Mouse (Mus musculus): ENCODE measurements around the gene Cenpb.

The Cenpb gene

DNA sequence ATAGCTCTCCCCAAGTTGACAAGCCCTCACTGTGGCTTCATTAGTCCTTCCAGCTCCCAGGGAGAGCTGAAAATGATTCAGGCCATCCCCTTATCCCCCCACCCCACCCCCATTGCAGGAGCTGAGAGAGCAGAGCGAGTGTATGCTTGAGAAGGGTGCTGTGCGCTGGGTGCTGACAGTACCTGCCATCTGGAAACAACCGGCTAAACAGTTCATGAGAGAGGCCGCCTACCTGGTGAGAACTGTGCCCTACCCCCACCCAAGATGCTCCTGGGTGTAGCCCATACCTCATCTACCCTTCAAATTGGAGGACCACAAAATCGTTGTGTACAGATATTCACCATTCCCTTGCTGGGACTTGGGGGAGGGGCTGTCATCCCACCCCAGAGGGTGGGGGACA lies 40.6 kb downstream of the Cenpb start:
- no peak for DNase-seq (ENCODE audit: low spot score in 2 of 2)

DNA sequence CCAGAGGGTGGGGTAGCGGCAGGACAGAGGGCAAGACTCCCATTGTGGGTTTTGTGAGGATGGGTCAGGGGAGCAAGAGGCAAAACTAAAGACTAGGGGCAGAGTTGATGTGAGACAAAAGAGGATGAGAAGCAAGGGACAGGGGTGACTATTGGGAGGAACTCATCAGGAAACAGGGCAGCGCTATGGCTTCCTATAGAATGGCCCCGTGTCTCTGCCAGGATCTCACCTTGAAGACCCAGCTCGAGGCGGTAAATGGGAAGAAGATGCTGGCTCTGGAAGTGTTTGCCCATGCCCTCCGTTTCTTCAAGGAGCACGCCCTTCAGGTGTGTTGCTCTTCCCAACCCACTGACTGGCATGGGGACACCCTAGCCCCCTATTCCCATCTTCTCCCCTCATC lies 41.1 kb downstream of the Cenpb start:
- no peak for DNase-seq (ENCODE audit: low spot score in 2 of 2)

DNA sequence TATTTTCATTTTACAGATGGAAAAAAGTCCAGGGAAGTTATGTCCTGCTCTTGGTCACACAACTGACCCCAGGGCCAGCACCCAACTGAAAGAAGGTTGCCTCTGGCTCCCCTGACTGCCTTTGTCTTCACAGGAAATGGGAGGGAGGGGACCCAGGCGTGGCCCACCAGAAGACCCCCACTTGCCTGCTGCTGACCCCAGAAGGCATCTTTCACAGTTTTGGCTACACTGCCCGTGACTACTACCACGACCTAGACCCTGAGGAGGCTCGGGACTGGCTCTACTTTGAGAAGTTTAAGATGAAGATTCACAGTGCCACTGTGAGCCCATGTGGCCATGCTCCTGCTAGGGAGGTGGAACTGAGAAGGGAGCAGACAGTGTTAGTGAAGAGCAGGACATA lies 41.6 kb downstream of the Cenpb start:
- DNase-seq (ENCODE audit: low spot score in 2 of 2): no peak

DNA sequence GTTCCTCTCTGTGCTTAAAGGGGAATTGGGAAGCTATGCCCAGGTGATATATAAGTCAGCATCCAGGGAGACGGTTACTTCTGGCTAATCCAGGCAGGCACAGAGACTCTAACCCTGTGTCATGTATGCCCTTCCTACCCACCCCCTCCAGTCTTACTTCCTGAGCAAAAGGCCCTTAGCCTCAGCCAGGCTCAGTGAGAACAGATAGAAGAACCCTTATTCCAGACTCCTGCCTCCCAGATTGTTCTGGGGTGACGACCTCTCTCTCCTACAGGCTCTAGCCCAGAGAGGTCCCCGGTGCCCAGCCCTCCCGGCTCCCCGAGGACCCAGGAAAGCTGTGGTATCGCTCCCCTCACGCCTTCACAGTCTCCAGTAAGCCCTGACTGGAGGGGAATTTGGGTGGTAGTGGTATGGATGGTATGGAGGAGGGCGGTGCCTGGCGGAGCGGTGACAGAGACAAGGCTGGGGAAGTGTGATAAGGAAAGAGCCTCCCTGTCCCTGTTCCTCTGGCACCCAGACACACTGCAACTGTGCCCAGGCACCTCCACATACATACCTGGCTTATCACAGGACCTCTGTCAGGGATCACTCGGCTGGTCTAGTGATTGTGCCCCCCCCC lies 44.2 kb downstream of the Cenpb start:
- no peak for DNase-seq (ENCODE audit: low spot score in 2 of 2)

DNA sequence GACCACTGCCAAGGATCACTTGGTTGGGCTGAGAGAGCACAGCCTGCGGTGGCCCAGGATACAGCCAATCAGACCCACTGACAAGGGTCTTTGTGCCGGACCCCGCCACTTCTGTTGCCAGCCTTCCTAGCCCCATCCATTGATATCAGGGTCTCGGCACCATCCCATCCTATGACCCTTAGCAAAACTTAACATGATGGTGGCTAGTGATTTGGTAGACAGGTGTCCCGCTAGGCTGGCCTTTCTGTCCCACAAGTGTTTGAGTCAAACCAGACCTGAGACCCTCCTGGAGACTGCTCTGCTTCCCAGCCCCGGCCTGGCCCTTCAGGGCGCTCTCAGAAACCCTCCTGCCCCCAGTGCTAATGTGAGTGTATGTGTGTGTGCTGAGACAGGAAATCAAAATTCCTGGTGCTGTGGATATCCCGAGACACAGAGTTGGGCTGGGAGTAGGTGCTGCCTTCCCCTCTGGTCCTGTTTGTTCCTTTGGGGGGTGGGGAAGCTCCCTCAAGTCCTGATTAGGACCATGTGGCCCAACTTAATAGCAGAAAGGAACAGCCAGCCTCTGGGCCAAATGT lies 45.0 kb downstream of the Cenpb start:
- no peak for DNase-seq (ENCODE audit: low spot score in 2 of 2)

DNA sequence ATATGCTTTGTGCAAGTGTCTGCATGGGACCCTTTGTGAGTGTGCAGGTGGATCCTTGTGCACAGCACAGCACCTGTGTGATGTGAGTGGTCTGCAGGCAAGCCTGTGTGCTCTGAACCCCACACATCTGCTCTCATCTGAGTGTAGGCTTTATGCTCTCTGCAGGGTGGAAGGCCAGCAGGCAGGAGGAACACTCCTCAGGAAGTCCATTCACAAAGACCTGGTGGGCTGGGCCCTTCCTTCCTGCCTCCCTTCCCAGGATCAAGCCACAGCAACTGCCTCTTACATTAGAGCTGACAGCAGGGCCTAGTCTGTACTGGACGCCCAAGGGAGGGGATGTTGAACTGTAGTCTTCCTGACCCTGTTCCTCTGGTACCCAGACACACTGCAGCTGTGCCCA lies 45.5 kb downstream of the Cenpb start:
- DNase-seq (ENCODE audit: low spot score in 2 of 2): no peak

DNA sequence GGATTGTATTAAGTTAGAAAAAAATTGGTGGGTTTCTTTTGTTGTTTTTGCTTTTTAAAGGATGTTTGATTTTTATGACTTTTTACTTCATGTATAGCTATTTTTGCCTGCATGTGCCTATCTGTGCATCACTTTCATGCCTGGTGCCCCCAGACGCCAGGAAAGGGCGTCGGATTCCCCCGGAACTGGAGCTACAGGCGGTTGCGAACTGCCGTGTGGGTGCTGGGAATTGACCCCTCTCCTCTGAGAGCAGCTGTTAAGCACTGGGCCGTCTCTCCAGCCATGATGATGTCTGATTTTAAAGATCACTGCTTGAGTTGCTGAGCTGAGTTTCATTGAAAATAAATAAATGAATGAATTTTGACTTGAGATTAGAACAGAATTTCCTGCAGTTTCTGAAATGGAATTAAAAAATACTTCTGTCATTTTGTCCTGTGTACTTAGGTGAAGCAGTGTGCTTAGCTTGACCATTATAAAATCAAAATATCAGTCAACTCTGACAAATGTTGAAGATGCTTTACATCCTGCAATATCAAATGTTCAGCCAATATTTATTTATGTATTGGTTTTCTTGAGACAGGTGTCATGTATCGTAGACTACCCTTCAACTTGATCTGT lies 46.8 kb downstream of the Cenpb start, which contains the start of gene Gm11037:
TSS of gene Gm11037 (plus strand) at position 568 of the 618 bp plus-strand sequence.
- DNase-seq (ENCODE audit: low spot score in 2 of 2): no peak

DNA sequence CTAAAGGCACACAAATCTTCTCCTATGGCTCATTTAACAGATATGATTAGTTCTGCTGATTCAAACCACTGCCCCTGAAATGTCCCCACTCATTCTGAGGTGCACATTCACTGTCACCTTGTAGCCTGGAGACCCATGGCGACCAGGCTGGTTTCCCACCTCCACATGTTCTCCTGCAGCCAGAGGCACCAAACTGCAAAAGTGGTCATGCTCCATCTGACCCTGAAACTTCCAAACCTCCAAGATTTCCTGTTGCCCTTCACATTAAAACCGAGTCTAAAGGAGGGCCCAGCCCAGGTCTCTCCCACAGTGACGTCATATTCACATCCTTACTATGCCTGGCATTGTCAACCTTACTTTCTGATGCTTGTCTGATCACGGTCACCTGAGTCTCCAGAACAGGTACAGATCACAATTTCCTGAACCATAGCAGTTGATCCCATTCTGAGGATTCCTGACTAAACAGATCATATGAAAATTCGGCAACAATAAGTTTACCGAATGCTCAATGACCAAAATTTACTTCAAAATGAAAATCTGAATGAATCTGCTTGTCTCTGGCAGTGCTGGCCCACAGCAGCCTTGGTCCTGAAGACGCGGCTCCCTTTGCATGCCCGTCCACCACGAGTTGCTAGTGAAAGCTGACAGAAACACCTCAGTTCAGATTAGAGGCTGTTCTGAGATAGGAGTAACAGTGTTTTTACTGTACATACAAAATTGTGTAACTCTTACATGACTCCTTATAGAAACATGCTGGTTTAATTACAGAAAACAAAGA lies 47.6 kb downstream of the Cenpb start:
- no peak for DNase-seq (ENCODE audit: low spot score in 2 of 2)

DNA sequence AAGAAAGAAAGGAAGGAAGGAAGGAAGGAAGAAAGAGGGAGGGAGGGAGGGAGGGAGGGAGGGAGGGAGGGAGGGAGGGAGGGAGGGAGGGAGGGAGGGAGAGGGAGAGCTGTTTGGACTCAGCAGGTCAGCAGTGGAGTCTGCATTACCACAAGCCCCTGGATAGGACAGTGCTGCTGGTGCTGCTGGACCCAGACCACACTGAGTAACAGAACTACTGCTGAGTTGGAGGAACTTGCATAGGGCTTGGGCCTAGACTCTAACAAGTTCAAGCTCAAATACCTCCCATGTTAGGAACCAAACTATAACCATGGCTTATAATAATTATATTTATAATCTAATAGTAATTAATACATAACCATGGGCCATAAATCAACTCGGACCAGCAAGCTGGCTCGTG lies 49.0 kb downstream of the Cenpb start:
- no peak for DNase-seq (ENCODE audit: low spot score in 2 of 2)

DNA sequence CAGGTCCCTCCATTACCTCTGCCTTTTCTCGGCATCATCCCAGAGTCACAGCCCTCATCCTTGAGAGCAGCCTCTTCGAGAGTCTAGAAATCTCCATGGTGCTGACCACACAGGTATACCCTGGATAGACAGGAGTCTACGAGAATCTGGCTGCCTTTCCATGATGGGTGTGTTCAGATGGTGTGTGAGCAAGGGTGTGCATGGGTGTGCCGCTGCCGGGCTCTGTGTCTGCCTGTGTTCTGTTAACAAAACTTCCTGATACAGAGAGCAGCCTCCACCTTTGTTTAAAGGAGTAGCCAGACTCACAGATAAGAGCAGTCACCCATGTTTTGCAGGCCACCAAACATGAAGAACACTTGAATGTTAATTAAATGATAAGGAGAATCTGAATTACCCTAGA lies 50.0 kb downstream of the Cenpb start:
- DNase-seq (ENCODE audit: low spot score in 2 of 2): no peak

DNA sequence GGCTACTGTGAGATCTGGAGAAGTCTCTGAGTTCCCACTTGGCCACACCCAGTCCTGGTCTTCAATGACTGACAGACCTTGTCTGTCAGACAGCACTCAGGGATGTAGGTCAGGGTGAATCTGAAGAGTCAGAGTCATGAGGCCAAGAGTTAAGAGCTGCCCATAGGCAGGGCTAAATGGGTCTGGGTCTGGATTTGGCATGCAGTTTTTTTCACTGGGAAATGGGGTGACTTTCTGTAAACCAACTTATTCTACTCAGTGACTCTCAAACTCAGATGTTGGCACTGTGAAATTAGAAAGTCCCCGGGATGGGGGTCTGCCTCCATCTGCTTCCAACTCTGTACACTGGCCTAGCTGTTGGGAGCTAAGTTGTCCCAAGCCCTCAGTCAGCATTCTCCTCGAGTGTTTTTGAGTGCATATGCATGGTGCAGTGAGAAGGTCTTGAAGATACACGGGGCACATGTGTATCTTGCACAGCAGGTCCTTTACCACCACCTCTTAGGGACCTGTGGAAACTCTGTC lies 51.2 kb downstream of the Cenpb start:
- no peak for DNase-seq (ENCODE audit: low spot score in 2 of 2)

DNA sequence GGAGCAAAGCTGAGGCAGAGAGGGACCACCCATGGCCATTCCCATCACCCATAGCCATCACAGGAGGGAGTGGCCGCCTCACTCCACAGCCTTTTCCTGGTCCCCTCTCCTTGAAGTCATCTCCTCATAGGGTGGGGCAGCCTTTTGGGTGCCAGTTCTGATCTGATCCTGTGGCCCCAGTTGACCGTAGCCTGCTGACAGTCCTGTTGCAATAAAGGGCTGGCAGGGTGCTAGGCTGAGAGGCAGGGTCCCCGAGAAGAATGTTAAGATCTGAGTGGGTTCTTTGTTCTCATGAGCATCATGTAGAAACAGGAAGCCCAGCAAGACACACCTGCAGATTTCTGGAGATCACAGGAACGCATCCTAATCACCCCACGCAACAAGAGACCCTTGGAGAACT lies 51.7 kb downstream of the Cenpb start:
- no peak for DNase-seq (ENCODE audit: low spot score in 2 of 2)

DNA sequence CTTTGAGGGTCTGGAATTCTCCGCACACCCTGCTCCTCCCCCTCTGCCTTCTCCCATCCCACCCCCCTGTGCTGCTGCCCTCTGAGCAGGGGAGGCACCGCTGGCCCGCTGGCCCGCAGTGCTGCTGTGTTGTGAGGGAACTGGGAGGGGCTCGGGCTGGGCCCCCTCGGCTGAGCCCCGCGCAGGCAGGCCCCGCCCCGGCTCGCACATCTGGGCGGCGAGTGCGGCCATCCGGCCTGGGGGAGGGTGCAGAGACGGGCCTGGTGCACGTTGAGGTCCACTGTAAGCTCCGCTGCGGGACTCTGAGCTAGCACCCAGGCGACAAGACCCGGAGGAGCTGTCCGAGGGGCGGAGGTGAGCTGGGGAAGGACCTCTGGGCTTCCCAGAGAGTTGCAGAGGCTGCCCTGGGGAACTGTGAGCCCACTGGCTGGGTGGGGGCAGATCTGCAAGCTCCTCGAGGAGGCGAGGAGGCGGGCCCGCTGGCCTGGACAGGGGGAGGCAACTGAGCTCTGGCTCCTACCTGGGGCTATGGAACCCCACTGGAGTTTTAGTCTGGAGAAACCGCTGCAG lies 52.6 kb downstream of the Cenpb start, which contains the start of gene Hspa12b:
TSS of gene Hspa12b (plus strand) at position 120 of the 570 bp plus-strand sequence.
- peak in 1 of 2 experiments; percentile 55 for DNase-seq (ENCODE audit: low spot score in 2 of 2)

DNA sequence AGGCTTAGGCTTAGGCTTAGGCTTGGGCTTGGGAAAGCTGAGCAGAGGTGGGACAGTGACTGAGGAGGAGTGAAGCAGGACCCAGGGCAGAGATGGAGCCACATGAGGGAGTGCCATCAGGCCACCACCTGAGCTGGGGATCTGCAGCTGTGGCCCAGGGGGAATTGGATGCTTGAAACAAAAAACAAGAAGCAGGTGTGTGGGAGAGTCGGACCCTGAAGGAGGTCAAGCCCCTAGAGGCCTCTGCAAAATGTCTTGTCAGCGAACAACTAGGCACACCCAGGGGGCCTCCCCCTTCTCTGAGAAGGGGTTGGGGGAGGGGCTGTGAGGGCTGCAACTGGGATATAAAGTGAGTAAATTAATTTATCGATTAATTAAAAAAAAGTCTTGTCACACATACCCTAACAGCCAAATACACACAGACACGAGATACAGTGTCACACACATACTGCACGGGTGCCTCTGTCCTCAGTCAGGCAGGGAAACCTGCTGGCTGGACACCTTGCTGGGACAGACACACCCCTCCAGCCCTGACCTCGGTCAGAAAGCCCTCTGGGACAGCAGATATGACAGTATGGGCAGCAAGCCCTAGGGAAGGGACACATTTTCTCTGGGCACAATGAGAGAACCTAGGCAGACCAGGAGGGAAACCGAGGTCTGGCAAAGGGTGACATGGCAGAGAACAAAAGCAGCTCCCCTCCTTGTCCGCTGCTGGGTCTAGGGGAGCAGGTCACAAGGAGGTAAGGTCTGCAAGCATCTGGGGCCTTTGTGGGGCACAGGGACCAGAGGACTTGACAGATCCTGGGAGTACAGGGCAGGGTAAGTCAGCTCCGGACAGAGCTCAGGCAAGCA lies 53.7 kb downstream of the Cenpb start:
- no peak for DNase-seq (ENCODE audit: low spot score in 2 of 2)

All from urinary bladder, postnatal 36 days (tissue).